Mouse (Mus musculus) lung, postnatal 0 days (tissue): ENCODE measurements at regions not wholly inside any gene's neighbourhood (a gene's known extent, or its start where the extent isn't known, plus 50 kb on each side); places are given as distances from the start of the nearest gene placed in this dataset.

Source experiments
- CTCF ChIP-seq: IDR thresholded peaks from 2 replicates; pipeline ENCODE4 v1.5.1; 2016; ENCODE audit warnings: antibody characterized with exemption, mild to moderate bottlenecking
- EP300 ChIP-seq: IDR thresholded peaks from 2 replicates; pipeline ENCODE4 v1.6.1; 2016; ENCODE audit warnings: antibody characterized with exemption, mild to moderate bottlenecking, control low read depth

DNA sequence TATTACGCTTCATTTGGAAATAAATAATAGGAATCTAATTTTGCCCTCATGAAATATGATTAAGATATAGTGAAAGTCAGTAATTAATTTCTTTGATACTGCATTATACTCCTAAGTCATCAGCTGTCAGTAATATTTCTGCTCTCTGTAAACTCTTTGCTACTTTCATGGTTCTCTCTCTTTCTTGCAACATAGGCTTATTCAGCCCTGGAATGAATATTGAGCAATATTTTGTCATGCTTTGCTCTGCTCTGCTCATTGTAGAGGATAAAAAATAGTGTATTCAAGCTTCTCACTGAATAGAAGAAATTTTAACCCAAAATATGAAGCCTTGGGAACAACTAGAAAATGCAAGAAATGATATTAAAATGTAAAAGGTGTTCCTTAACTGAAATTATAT is 306.1 kb upstream of the C030005K15Rik start:
- no peak for TF ChIP-seq CTCF
- TF ChIP-seq EP300, result 0 out of 2 replicates have a peak, but pooled peaks have one; percentile 17
